Mouse (Mus musculus): ENCODE data around the gene Slc30a2. TPM values are rescaled to one million over a fixed set of nuclear protein-coding genes. Genes with fewer than 3 reads are reported as not detected.
A peak's percentile ranks its signal among the peaks of the same experiment; 100 is the strongest.
"Not testable (repeated sequence)": the region's sequence is repeated elsewhere in the genome, so short reads cannot be mapped to it uniquely, and the experiment has no call there.

Gene Slc30a2
- polyA plus RNA-seq, 1 experiment, result 0.58 TPM

- no peak for DNase-seq (ENCODE audit: extremely low spot score in 1 of 2, low spot score in 1 of 2)
Measured at GRCm38 (mm10) chr4:134355841-134356452, 13.0 kb downstream of the Slc30a2 start.

GRCm38 (mm10) chr4:134356591-134357460 lies 13.8 kb downstream of the Slc30a2 start:
- peak in 1 of 2 experiments; percentile 90 for DNase-seq (ENCODE audit: extremely low spot score in 1 of 2, low spot score in 1 of 2)

DNA sequence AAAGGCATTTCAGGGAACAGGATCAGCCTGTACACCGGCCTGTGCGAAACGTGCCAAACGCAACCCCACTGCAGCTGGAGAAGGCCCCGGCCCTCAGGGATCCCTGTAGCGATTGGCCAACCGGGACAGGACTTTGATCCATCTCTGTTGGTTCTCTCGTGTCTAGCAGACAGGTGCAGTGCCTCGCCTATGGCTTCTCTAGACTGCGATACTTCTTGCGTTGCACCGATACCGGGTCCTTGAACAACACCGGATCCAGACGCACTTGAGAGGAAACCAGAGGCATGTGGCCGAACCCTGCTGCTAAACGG lies 14.4 kb downstream of the Slc30a2 start:
- DNase-seq (ENCODE audit: extremely low spot score in 1 of 2, low spot score in 1 of 2), result no peak

- DNase-seq (ENCODE audit: extremely low spot score in 1 of 2, low spot score in 1 of 2), result no peak
Measured at GRCm38 (mm10) chr4:134359649-134360048, 16.7 kb downstream of the Slc30a2 start.

DNA sequence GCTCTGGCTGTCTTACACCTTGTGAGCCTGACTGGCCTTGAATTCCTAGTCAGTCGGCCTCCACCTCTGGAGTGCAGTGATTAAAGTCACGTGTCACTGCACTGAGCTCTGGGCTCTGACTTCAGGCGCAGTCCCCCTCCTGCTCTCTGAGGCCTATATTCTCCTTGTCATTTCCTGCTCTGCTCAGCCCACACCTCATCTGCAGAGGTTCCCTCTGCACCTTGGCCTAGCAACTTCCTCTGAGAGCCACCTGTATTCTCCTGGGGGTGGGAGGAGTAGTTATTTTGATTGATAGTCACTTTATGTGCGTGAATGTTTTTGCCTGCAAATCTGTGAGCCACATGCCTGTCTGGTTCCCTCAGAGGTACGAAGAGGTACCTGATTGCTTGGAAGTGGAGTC lies 18.2 kb downstream of the Slc30a2 start:
- no peak for DNase-seq (ENCODE audit: extremely low spot score in 1 of 2, low spot score in 1 of 2)

- no peak for DNase-seq (ENCODE audit: extremely low spot score in 1 of 2, low spot score in 1 of 2)
Measured at GRCm38 (mm10) chr4:134362124-134362523, 19.1 kb downstream of the Slc30a2 start.

DNA sequence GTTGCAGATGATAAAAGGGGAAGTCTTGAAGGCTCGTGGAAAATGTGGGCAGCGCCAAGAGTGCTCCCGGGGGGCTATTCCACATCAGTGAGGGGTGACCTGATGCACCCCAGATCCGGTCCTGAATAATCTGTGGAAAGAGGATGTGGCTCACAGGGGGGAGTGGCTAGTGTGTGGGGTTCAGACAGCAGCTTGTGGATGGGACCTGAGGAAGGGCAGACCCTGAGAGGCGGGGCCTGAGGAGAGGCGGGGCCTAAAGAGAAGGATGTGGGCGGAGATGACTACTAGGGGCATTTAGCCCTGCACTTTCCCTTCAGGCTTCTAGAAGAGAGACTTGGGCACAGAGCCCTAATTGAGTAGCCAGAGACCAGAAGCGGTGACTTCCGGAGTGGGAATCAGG lies 19.6 kb downstream of the Slc30a2 start:
- DNase-seq (ENCODE audit: extremely low spot score in 1 of 2, low spot score in 1 of 2), result no peak

DNA sequence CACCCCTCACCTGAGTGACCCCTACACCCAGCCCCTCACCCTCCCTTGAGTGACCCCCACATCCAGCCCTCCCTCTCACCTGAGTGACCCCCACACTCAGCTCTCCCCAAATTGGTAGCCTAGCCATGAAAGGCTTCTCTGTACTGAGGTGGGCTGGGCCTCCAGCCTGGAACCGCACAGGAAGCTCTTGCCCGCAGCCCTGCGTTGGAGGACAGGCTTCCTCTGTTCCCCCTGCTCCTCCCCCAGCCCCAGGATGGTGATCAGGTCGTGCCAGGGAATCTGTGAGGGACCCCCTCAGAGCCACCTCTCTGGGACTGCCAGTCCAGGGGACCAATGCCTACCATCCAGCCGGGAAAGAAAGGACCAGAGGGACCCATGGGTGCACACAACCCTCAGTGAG lies 22.3 kb downstream of the Slc30a2 start:
- no peak for DNase-seq (ENCODE audit: extremely low spot score in 1 of 2, low spot score in 1 of 2)

GRCm38 (mm10) chr4:134370649-134371221 lies 27.8 kb downstream of the Slc30a2 start:
- DNase-seq (ENCODE audit: extremely low spot score in 1 of 2, low spot score in 1 of 2), result peak; percentile 74 to 85

DNA sequence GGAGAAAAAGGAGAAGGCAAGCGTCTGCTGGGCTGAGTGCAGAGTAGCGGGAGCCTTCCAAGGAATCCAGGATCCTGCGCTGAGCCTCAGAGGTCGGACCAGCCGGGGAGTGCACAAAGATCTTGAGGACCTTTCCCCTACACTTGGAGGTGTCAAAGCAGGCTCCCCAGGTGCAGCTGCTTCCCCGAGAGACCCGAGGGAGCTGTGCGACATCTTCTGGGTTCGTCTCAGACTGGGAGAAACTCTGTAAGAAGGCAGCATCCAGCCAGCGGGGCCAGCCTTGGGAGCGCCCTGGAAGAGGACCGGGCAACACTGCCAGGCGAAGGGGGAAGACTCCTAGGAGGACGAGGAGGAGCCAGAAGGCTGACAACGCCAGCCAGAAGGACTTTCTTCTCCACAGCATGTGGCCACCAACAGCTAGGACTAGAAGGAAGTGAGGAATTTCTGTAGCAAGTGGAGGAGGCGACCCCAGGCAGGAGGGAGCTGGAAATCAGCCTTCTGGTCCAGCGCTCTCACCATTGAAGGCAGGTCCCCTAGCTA lies 28.4 kb downstream of the Slc30a2 start:
- DNase-seq (ENCODE audit: extremely low spot score in 1 of 2, low spot score in 1 of 2), result peak in 1 of 2 experiments; percentile 30

DNA sequence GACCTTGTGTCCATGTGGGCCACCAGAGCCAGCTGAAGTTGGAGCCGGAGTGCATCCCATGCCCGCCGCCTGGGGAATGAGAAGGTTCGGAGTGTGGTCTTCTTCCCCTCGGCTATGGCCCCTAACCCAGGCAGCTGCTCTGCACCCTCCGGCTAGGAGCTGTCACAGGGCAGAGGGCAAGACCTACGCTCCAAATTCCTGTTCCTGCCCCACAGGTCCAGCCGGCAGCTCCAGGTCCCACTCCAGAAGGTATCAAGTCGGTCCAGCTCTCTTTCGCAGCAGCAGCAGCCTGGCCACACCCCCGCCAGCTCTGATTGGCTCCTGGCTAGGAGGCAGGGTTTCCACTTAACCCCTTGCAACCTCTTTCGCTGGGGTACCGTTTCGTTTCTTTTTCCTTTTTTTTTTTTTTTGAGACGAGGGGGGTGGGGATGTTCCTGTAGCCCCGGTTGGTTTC lies 29.3 kb downstream of the Slc30a2 start:
- DNase-seq (ENCODE audit: extremely low spot score in 1 of 2, low spot score in 1 of 2), result peak; percentile 75 to 90

DNA sequence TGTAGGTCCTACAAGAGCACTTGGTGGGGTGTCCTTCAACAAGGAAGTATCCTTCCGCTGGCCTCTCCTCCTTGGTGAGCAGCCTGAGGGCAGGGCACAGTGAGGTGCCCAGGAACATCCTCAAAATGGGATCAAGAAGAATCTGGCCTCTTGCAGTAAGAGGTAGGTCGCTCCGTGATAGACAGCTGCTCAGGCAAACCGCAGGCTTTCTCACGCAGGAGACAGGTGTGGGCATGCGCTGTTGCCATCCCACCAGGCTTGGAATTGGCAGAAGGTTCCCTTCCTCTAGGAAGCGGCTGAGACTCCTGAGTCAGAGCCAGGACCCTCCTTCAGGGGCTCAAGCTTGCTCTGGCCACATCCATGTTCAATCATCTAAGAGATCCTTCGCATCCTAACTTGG lies 30.3 kb downstream of the Slc30a2 start:
- peak in 1 of 2 experiments; percentile 41 for DNase-seq (ENCODE audit: extremely low spot score in 1 of 2, low spot score in 1 of 2)

GRCm38 (mm10) chr4:134374306-134374705 lies 31.3 kb downstream of the Slc30a2 start:
- no peak for DNase-seq (ENCODE audit: extremely low spot score in 1 of 2, low spot score in 1 of 2)

- DNase-seq (ENCODE audit: extremely low spot score in 1 of 2, low spot score in 1 of 2), result no peak
Measured at GRCm38 (mm10) chr4:134378089-134378615, 35.2 kb downstream of the Slc30a2 start.

DNA sequence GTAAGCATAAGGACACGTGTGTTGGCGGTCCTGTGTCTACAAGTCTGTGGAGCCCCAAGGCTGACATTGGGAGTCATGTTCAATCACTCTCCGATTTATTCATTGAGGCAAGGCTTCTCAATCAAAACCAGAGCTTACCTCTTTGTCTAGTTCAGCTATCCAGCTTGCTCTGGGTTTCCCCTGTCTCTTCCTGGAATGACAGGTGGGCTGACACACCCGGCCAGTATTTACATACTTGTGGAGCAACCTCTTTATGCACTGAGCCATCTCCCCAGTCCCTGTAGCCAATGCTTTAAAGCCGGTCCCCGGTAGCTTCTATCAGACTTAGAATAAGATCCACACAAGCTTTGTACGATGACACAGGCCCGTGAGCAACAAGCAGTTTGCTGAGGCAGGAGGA lies 36.5 kb downstream of the Slc30a2 start:
- no peak for DNase-seq (ENCODE audit: extremely low spot score in 1 of 2, low spot score in 1 of 2)

DNA sequence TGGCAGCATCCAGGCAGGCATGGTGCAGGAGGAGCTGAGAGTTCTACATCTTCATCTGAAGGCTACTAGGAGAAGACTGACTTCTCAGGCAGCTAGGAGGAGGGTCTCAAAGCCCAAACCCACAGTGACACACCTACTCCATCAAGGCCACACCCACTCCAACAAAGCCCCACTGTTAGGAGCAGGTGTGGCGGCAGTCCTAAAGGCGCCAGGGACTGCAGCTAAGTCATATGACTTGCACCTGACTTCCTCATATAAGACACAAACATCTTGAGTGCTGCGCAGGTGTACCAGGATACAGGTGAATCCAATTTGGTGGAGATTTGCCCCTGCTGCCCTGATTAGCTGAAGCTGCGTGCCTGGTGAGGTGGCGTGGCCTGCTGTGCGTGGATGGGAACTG lies 40.8 kb downstream of the Slc30a2 start, which contains the start of gene Extl1:
Gene Extl1, minus strand, starts transcription at position 101 of the 400 bp plus-strand sequence.
- DNase-seq (ENCODE audit: extremely low spot score in 1 of 2, low spot score in 1 of 2), result not testable (repeated sequence)

GRCm38 (mm10) chr4:134387268-134387667 lies 44.3 kb downstream of the Slc30a2 start:
- DNase-seq (ENCODE audit: extremely low spot score in 1 of 2, low spot score in 1 of 2), result no peak

- DNase-seq (ENCODE audit: extremely low spot score in 1 of 2, low spot score in 1 of 2), result peak in 1 of 2 experiments; percentile 72
Measured at GRCm38 (mm10) chr4:134388397-134388796, 45.4 kb downstream of the Slc30a2 start.

DNA sequence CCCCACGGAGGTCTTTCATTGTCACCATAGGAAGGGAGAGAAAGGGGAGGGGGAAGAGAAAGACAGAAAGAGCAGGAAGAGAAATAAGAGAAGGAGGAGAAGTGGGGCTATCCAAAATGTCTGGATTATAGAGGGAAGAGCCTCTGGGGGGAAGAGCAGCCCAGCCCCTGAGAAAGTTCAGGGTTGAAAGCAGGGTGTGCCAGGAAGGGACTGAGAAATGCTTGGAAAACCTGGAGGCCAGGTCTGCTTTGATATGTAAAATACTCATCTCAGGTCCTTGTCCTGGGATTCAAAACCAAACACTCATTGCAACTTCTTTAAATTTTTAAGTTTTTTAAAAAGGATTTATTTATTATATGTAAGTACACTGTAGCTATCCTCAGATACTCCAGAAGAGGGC lies 48.7 kb downstream of the Slc30a2 start:
- DNase-seq (ENCODE audit: extremely low spot score in 1 of 2, low spot score in 1 of 2), result no peak

DNA sequence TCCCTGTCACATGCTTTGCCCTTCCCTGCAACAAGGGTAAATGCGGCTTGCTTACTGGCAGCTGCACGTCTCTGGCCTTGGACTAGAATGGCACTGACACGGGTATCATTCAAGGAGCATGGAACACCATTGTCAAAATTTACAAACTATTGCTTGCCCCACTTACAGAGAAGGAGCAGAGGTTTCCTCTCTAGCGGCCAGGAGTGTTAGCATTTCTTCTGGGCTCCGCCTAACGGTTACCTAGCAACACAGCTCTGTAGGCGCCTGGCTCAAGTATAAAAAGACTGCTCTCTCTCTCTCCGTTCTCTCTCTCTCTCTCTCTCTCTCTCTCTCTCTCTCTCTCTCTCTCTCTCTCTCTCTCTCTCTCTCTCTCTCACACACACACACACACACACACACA lies 49.6 kb downstream of the Slc30a2 start:
- DNase-seq (ENCODE audit: extremely low spot score in 1 of 2, low spot score in 1 of 2), result no peak

GRCm38 (mm10) chr4:134393026-134393425 lies 50.0 kb downstream of the Slc30a2 start:
- no peak for DNase-seq (ENCODE audit: extremely low spot score in 1 of 2, low spot score in 1 of 2)
